Mouse (Mus musculus): ENCODE measurements at regions not wholly inside any gene's neighbourhood (a gene's known extent, or its start where the extent isn't known, plus 50 kb on each side); places are given as distances from the start of the nearest gene placed in this dataset.

GRCm38 (mm10) chr8:12504777-12505176 lies 68.1 kb upstream of the Spaca7 start:
- TF ChIP-seq GATA1 (IDR thresholded peaks at IDR 0.05; ENCODE audit: borderline replicate concordance, low read length) (no peak), FLI1 (IDR thresholded peaks at IDR 0.05; ENCODE audit: low read length) (no peak)

All from megakaryocyte, embryonic 14.5 days (primary cell).